20 mouse cellular contexts compared by ENCODE assay signal in the genomic region with DNA sequence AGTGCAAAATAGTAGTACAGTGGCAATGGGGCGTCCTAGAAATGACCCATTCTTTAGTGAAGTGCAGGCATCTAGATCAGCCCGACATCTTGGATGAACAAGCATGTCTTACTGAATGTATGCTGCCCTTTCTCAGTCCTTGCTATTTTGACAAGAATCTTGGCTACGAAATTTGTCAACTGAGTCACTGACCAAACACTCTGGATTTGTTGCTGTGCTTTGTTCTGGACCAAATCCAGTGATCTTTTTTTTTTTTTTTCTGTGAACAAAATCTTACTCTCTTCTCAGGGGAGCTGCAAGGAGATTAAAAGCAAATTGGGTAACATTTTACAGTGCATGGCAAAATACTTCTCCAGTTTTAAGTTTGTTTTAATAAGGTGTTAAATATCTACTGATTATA.
DNase-seq lines count a peak whose midpoint lies in the region; ATAC-seq lines count a peak whose summit lies in the region.
"Had no signal": no experiment of that assay in that cellular context is flagged by ENCODE, and none has a peak within 500 bp of the region (broad histone marks: within the 10 kb centered on the region; RNA-seq: fewer than 3 reads in every experiment).

No protein-coding gene starts in this region.

- H3K36me3 ChIP-seq in intestine, embryonic 16.5 days (ENCODE audit: control insufficient read depth, insufficient read depth, low read length) = no peaks in the 10 kb centered on the region
- H3K36me3 ChIP-seq: embryonic facial prominence, embryonic 10.5 days; embryonic facial prominence, embryonic 12.5 days; forebrain, embryonic 15.5 days had no signal

- H3K9ac ChIP-seq in intestine, embryonic 16.5 days (ENCODE audit: low read depth, low read length) = no peak overlapping the region
- H3K9ac ChIP-seq: embryonic facial prominence, embryonic 12.5 days; forebrain, embryonic 13.5 days; forebrain, embryonic 15.5 days; forebrain, postnatal 0 days had no signal

- no peak overlapping the region for H3K4me2 ChIP-seq in intestine, embryonic 16.5 days (ENCODE audit: low read depth, low read length)
- H3K4me2 ChIP-seq: embryonic facial prominence, embryonic 12.5 days; forebrain, embryonic 13.5 days; forebrain, embryonic 15.5 days had no signal

- WGBS in intestine, embryonic 16.5 days = 82% methylated on average over 3 of the region's 3 CpGs

- H3K9me3 ChIP-seq in intestine, embryonic 16.5 days (ENCODE audit: control insufficient read depth, low read length) = no peaks in the 10 kb centered on the region
- H3K9me3 ChIP-seq: embryonic facial prominence, embryonic 10.5 days; embryonic facial prominence, embryonic 12.5 days; forebrain, embryonic 13.5 days; forebrain, embryonic 15.5 days had no signal

- DNase-seq in 3T3-L1 (ENCODE audit: low read depth, low spot score) (peak; percentile 75), NIH3T3 (ENCODE audit: low read depth) (peak; percentile 50), adipocyte (ENCODE audit: low spot score) (peak; percentile 15)
- peak; percentile 38 for DNase-seq in fibroblast of lung, adult 2 months (ENCODE audit: low read depth)
- no peak for DNase-seq in embryo, embryonic 11 days
- DNase-seq in cerebellum, postnatal 25 days = no peak
- DNase-seq: adrenal gland, adult 8-10 months; adrenal gland, postnatal 14 days; adrenal gland, postnatal 36 days; cerebellum, adult 11-12 months; cerebellum, adult 9-10 months; cerebellum, postnatal 36 days; forebrain, postnatal 0 days had no signal

- H3K27me3 ChIP-seq in intestine, embryonic 16.5 days (replicated peaks; ENCODE audit: control insufficient read depth, insufficient read depth, low read length) = no peaks in the 10 kb centered on the region
- H3K27me3 ChIP-seq: embryonic facial prominence, embryonic 12.5 days; forebrain, embryonic 13.5 days; forebrain, embryonic 15.5 days had no signal

- no peak overlapping the region for H3K27ac ChIP-seq in intestine, embryonic 16.5 days (ENCODE audit: low read length)
- H3K27ac ChIP-seq: embryonic facial prominence, embryonic 10.5 days; embryonic facial prominence, embryonic 12.5 days; forebrain, embryonic 13.5 days; forebrain, embryonic 15.5 days had no signal

- no peak overlapping the region for H3K4me3 ChIP-seq in intestine, embryonic 16.5 days (ENCODE audit: low read length)
- H3K4me3 ChIP-seq: embryonic facial prominence, embryonic 10.5 days; embryonic facial prominence, embryonic 12.5 days; erythroblast, embryonic 14.5 days; forebrain, embryonic 13.5 days; forebrain, embryonic 15.5 days had no signal

- no peaks in the 10 kb centered on the region for H3K4me1 ChIP-seq in intestine, embryonic 16.5 days (ENCODE audit: control insufficient read depth, insufficient read depth, low read length)
- H3K4me1 ChIP-seq: embryonic facial prominence, embryonic 10.5 days; embryonic facial prominence, embryonic 12.5 days had no signal

- no peak for ATAC-seq in activated CD4-positive, CD25-positive, alpha-beta regulatory T cell, adult 4 months
- no peak for ATAC-seq in intestine, embryonic 16.5 days
- ATAC-seq: forebrain, postnatal 0 days had no signal

Comparison
In these comparisons a context has a peak if more than half of its experiments do, and no peak if none do; other contexts are left out.
1. DNase-seq: peak in 3T3-L1 (single experiment), NIH3T3 (single experiment), adipocyte (single experiment) and fibroblast of lung, adult 2 months (single experiment); none in embryo, embryonic 11 days (single experiment) and cerebellum, postnatal 25 days (0 of 2).